Mouse (Mus musculus) adrenal gland, adult 10 weeks (tissue): ENCODE results near the gene Olfr1275. TPM values are rescaled to one million over a fixed set of nuclear protein-coding genes. Genes with fewer than 3 reads are reported as not detected.

Experiments used
- polyA plus RNA-seq: library from polyadenylated mRNA; stranded (reverse); fragments of 350-450 nt; fragmentation: Illumina TruSeq; extraction: RNeasy Lipid Tissue Mini Kit (QIAGEN cat#74804); gene quantifications from one replicate; pipeline ENCODE4 v1.2.3, GENCODE M21; 2014; ENCODE audit warnings: low read depth, low replicate concordance

The Olfr1275 gene
- polyA plus RNA-seq = not detected

GRCm38 (mm10) chr2:111235186-111235585, at the start of gene Olfr1275:
Olfr1275 (minus strand) TSS chr2:111235286.

DNA sequence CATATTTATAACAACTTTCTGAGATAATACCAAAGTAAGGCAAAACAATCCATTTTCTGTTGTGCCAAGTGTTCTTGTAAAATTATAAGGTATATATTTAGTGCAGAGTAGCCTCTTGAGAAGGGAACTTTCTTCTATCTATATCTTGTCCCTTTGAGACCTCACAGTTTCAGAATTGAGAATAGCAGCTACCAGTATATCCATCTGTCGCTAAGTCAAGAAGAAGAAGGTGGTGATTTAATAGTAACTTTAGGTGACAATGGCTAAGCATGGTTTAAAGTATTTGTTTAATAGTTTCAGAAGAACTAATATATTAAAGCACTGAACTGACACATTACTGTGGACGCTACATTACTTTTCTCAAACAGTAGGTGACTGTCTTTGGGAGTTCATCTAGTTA, 38.9 kb upstream of the Olfr1275 start, which contains the start of gene Olfr1277:
Gene Olfr1277, minus strand, starts transcription at position 101 of the 400 bp plus-strand sequence.

DNA sequence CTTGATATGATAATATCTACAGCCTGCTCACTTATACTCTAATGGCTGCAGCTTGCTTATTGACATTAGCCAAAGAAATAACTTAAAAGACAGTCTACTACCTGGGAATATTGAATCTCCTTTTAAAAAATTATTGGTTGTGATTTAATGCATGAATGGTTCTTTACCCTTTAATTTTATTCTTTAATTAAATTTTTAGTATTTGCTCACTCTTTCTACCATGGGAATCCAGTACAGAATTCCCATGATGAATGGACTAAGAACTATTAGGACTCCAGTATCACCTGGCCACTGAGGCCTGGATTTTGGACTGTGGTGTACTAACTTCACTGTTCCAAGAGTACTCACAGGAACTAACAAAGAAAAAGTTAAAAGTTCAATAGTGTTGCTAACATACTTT, 19.1 kb upstream of the Olfr1275 start, which contains the start of gene Olfr1276:
Gene Olfr1276, plus strand, starts transcription at position 301 of the 400 bp plus-strand sequence.

GRCm38 (mm10) chr2:111229502-111229901, 5.6 kb downstream of the Olfr1275 start, which contains the start of gene 4930430A15Rik:
4930430A15Rik (minus strand) TSS chr2:111229602.

Other genes starting within 250 kb of the Olfr1275 start
- gene Gm13941, start 129.3 kb downstream of the Olfr1275 start, polyA plus RNA-seq = not detected
- gene Gm15130, start 82.3 kb downstream of the Olfr1275 start, polyA plus RNA-seq = not detected
- not detected for gene 4930430A15Rik, start 5.7 kb downstream of the Olfr1275 start, polyA plus RNA-seq
- gene Olfr1276, start 19.2 kb upstream of the Olfr1275 start, polyA plus RNA-seq = not detected
- gene Olfr1277, start 38.8 kb upstream of the Olfr1275 start, polyA plus RNA-seq = not detected
- not detected for gene Olfr1278, start 54.9 kb upstream of the Olfr1275 start, polyA plus RNA-seq
- gene Olfr1279, start 65.3 kb upstream of the Olfr1275 start, polyA plus RNA-seq = not detected
- gene Olfr1280, start 78.7 kb upstream of the Olfr1275 start, polyA plus RNA-seq = not detected
- not detected for gene Olfr1281, start 91.2 kb upstream of the Olfr1275 start, polyA plus RNA-seq
- gene Olfr1282, start 100.8 kb upstream of the Olfr1275 start, polyA plus RNA-seq = not detected
- not detected for gene Olfr1283, start 131.5 kb upstream of the Olfr1275 start, polyA plus RNA-seq
- gene Olfr1284, start 140.2 kb upstream of the Olfr1275 start, polyA plus RNA-seq = not detected
- not detected for gene Olfr1286, start 187.8 kb upstream of the Olfr1275 start, polyA plus RNA-seq
- not detected for gene Olfr1287, start 213.9 kb upstream of the Olfr1275 start, polyA plus RNA-seq
- gene Olfr1288, start 238.8 kb upstream of the Olfr1275 start, polyA plus RNA-seq = not detected
- not detected for gene Olfr1289, start 245.5 kb upstream of the Olfr1275 start, polyA plus RNA-seq